Mouse (Mus musculus) embryonic fibroblast, embryonic 13.5 days (primary cell): ENCODE data around the gene Ssbp2.

Experiments
- CTCF ChIP-seq: IDR thresholded peaks from 2 replicates; pipeline ENCODE4 v1.5.1; 2011; ENCODE audit warnings: mild to moderate bottlenecking, control low read depth, low read length, moderate library complexity, borderline replicate concordance; ENCODE audit not compliant: insufficient read depth
- POLR2A ChIP-seq: IDR thresholded peaks from 2 replicates; pipeline ENCODE4 v1.6.1; 2011; ENCODE audit warnings: low read depth, mild to moderate bottlenecking, control low read depth, low read length, moderate library complexity

DNA sequence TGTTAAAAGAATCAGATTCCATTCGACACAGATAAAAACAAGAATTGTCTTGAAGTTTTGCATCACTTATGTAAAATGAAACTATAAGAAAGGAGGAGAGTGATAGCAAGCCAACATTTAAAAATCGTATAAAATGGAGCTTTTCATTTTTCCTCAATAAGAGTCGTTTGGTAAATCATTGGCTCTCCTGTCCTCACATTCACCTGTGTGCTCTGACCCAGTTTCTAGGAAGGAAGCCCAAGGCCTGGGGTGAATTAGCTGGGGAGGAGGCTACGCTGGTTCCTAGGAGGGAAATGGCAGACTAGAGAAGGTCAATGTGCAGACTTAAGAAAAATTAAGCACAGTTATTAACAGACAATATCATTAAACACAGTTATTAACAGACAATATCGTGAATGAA, 156.8 kb downstream of the Ssbp2 start:
- no peak for TF ChIP-seq CTCF
- no peak for TF ChIP-seq POLR2A
